Mouse (Mus musculus) spleen, adult 18-20 months (tissue): ENCODE measurements around the gene Gprasp1.
A peak's percentile ranks its signal among the peaks of the same experiment; 100 is the strongest.

Source experiments
- DNase-seq, 2 experiments: peaks; one replicate each; pipeline ENCODE4 v3.0.0; 2022; ENCODE audit warnings: mixed read lengths in 2 of 2

Gprasp1 gene

GRCm38 (mm10) chrX:135838521-135839360, 96.2 kb downstream of the Gprasp1 start, which contains the start of gene Gprasp2:
Gprasp2 (plus strand) TSS chrX:135839034.
- DNase-seq: peak in 1 of 2 experiments; percentile 1

GRCm38 (mm10) chrX:135839397-135840391, 97.2 kb downstream of the Gprasp1 start:
- peak in 1 of 2 experiments; percentile 8 for DNase-seq
